Mouse (Mus musculus): Measurements from ENCODE around the gene Upf2.
A peak's percentile ranks its signal among the peaks of the same experiment; 100 is the strongest.
"Not testable (repeated sequence)": the region's sequence is repeated elsewhere in the genome, so short reads cannot be mapped to it uniquely, and the experiment has no call there.

Gene Upf2

DNA sequence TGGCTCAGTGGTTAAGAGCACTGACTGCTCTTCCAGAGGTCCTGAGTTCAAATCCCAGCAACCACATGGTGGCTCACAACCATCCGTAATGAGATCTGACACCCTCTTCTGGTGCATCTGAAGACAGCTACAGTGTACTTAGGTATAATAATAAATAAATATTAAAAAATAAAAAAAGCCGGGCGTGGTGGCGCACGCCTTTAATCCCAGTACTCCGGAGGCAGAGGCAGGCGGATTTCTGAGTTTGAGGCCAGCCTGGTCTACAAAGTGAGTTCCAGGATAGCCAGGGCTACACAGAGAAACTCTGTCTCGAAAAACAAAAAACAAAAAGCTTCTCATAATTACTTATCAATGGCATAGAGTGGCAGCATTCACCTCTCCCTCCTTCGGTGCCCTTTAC, 1.4 kb upstream of the Upf2 start:
- DNase-seq (ENCODE audit: low spot score) = not testable (repeated sequence)

DNA sequence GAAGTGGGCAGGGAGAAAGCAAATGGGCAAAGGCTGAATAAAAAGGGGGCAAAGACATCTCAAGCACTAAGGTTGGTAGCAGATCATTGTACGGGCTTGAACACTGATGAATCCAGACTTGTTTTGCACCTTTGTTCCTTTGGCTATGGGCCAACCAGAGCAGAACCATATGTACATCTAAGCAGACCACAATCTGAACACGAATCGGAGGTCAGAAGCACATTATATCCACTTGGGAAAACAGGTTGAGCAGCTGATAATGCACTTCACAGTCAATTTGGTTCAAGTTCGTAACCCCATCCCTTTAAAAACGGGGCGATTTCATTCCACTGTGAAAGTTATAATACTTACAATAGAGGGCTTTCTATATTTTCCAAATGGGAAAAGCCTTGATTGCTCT, 964 bp upstream of the Upf2 start:
- peak; percentile 25 for DNase-seq (ENCODE audit: low spot score)

DNA sequence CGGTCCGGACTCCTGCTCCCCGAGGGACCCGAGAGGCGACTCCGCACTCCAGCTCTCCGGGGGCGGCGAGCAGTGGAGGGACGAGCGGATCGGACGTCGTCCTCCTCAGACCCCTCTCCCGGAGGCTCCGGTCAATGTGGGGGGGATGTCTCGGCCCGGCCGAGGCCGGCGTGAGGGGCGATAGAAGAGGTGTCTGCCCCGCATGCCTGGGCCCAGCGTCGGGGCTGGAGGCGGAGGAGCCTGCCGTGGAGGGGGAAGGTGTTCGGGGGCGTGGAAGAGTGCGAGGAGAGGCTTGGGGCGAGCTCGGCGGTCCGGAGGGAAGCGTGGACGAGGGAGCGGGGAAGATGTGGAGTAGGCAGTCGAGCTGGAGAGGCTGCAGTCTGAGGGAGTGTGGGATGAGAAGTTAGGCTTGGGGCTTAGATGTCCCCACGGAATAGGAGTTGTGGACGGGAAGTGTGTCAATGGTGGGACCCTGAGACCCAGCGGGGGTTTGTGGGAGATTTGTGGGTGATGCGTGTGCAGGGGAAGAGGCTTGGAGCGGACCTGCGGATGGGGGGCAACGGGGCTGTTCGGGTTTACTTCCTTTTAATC, 447 bp downstream of the Upf2 start:
- peak; percentile 17 for DNase-seq (ENCODE audit: low spot score)

DNA sequence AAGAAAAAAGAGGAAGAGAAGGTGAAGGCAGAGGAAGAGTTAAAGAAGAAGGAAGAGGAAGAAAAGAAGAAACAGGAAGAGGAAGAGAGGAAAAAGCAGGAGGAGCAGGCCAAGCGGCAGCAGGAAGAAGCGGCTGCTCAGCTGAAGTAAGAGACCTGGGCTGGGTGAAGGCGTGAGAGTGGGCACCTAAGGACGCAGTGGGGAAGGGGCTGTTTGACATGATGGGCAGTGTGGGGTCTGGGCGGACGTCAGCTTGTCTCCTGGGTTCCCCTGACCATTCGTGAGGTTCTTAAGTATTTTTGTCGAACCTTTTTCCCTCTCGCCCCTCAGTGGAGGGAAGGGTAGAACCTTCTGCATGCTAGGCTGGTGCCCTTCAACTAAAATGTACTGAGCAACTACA, 6.4 kb downstream of the Upf2 start:
- DNase-seq (ENCODE audit: low spot score) = no peak

DNA sequence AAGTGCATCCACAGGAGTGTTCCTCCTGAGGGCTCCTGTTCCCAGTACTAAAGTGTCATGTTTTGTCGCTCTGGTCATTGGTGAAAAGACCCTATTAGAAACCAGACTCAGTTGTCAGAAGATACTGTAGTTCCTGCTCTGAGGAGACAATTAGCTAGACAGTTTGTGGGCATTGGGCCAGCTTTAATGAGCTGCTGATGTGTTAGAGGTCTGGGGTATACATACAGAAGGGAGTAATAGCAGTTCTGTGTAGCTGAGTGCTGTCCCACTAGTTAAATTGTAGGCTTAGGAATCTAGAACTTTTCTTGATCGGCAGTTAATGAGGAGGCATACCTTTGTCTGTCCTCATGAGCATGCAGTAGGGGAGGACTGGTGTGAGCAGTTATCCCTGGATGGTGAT, 11.0 kb downstream of the Upf2 start:
- no peak for DNase-seq (ENCODE audit: low spot score)

DNA sequence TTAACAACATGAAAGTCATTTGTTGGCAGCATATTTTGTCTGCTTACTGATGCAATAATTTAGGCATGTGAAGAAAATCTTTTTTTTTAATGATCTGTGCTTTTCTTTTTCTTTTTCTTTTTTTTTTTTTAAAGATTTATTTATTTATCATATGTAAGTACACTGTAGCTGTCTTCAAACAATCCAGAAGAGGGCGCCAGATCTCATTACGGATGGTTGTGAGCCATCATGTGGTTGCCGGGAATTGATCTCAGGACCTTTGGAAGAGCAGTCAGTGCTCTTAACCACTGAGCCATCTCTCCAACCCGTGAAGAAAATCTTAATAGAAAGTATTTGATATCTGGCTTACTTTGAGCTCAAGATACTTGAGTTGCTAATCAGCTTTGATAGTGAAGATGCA, 12.5 kb downstream of the Upf2 start:
- not testable (repeated sequence) for DNase-seq (ENCODE audit: low spot score)

DNA sequence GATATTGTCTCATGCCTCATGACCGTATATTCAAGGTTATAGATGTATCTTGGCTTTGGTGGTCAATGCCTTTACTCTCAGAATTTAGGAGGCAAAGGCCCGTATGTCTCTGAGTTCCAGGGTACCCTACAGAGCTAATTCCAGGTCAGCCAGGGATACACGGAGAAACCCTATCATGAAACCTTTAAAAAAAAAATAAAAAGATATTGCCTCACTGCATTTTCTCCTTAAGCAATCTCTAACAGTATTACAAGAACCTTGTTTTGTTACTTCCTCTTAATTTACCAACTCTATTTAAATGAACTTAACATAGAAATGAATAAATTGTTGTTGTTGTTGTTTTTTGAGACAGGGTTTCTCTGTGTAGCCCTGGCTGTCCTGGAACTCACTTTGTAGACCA, 14.7 kb downstream of the Upf2 start:
- DNase-seq (ENCODE audit: low spot score) = no peak

DNA sequence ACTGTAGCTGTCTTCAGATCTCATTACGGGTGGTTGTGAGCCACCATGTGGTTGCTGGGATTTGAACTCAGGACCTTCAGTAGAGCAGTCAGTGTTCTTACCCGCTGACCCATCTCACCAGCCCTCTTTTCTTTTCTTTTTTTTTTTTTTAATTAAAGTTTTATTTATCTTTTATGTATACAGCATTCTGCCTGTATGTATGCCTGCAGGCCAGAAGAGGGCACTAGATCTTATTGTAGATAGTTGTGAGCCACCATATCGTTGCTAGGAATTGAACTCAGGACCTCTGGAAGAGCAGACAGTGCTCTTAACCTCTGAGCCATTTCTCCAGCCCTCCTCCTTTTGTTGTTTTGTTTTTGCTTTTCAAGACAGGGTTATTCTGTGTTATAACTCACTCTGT, 19.4 kb downstream of the Upf2 start:
- not testable (repeated sequence) for DNase-seq (ENCODE audit: low spot score)

DNA sequence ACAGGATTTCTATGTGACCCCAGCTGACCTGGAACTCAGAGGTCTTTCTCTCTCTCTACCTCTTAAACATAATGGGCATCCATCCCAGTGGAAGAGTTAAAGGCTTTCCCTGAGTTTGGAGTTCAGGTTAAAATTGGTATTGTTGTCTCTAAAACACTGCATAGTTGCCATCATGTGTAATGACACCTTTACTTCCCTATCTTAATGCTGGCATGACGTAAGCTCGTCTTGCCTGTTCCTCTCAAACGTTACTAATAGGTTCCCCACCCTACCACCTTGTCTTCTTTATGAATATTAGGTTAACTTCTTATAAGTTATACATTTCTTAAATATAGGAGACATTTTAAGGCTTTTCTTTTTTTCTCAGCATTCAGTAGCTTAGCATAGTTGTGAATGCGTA, 26.3 kb downstream of the Upf2 start:
- DNase-seq (ENCODE audit: low spot score) = no peak

DNA sequence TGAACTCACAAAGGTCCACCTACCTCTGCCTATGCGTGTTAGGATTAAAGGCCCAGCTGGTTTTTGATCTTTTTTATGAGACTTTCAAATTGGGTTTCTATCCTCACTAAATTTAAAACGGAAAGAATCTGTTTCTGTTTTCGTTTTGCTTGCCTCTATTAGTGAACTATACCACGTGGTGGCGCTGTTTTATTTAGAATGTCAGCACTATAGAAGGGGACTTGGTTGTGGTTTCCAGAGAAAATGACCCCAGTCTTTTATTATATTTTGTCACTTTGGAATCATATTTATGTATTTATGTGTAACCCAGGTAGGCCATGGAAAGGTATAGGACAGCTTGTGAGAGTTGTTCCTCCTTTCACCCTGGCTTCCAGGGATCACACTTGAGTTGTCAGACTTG, 44.3 kb downstream of the Upf2 start:
- DNase-seq (ENCODE audit: low spot score) = peak; percentile 62

DNA sequence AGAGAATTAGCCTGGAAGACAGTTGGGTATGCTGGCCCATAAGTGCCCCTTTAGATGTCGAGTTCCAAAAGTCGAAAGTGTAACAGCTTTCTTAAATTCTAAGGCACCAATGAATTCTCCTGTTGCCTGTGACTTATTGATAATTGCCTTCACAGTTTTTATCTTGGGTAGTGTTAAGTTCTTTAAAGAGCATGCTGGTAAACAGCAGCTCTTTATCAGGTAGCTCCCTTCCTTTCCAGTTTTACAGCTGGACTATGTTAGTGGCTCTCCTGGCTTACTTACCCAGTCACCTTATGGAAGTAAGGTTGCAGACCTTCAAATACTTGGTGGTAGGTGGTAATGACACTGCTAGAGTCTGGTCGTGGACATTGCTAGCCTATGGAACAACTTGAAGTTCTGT, 52.7 kb downstream of the Upf2 start:
- DNase-seq (ENCODE audit: low spot score) = no peak

DNA sequence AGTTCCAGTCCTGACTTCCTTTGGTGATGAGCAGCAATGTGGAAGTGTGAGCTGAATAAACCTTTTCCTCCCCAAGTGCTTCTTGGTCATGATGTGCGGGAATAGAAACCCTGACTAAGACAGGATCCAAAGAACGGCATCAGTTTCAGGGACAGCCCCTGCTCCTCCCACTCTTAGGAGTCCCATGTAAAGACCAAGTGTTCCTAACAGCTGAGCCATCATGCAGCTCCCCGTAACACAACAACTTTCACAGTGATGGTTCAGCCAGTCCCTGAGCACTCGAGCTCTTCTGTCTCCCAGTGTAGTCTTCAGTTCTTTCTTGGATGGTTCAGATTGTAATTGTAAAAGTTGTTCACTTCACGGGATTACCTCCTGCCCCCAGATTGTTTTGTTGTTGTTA, 63.3 kb downstream of the Upf2 start:
- DNase-seq (ENCODE audit: low spot score) = no peak

DNA sequence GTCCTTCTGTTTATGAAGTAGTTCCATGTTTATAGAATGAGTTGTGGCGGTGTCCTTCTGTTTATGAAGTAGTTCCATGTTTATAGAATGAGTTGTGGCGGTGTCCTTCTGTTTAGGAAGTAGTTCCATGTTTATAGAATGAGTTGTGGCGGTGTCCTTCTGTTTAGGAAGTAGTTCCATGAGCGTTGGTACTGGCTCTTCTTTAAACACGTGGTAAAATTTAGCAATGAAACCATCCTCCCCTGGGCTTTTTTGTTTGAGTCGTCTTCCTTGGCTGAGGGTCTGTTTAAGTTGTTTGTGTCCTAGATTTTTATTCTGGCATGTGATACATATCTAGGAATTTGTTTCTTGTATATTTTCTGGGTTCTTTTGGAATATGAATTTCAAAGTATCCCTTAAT, 63.9 kb downstream of the Upf2 start:
- DNase-seq (ENCODE audit: low spot score) = not testable (repeated sequence)

DNA sequence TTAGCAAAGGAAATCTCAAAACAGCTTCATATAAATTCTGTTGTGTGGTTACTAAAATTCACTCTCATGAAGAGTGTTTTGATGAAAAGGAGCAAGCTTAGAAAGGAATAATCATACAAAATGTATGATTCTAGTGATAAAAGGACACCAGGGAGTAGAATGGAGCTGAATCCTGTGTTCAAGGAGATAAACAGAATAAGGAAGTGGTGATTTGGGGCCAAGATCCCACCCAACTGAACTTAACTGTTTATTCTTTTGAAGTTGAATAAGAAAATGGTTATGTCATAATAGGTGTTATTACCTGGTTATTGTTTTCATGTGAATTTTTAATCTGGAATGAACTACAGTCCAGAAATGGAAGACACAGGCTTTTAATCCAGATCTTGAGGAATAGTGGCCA, 69.3 kb downstream of the Upf2 start:
- DNase-seq (ENCODE audit: low spot score) = no peak

DNA sequence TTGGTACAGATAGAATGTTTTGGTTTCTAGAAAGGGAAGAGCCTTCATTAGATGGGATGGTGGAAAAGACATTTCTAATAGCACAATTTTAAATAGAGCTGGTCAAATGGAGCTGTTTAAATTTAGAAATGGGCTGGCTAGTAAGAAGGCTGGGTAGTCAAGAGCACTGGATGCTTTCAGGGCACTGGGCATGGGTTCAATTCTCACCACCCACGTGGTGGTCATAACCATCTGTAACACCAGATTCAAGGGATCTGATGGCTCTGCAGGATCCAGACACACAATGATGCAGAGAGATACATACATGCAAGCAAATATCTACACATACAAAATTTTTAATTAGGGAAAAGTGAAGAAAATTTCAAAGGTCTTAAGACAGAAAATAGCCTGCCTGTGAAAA, 91.4 kb downstream of the Upf2 start:
- peak; percentile 12 for DNase-seq (ENCODE audit: low spot score)

DNA sequence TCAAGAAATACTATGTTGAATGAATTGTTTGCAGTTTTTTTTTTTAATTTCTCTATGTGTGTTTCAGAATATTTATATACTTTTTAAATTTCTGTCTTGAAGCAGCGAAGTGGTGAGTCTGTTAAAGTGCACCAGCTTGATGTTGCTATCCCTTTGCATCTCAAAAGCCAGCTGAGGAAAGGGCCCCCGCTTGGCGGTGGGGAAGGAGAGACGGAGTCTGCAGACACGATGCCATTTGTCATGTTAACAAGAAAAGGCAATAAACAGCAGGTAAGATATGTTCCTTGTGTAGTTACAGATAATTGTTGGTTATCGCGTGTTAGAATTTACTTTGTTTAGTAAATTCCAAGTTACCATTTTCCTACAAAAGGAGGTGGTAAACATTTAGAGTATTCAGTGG, 95.5 kb downstream of the Upf2 start:
- DNase-seq (ENCODE audit: low spot score) = no peak

DNA sequence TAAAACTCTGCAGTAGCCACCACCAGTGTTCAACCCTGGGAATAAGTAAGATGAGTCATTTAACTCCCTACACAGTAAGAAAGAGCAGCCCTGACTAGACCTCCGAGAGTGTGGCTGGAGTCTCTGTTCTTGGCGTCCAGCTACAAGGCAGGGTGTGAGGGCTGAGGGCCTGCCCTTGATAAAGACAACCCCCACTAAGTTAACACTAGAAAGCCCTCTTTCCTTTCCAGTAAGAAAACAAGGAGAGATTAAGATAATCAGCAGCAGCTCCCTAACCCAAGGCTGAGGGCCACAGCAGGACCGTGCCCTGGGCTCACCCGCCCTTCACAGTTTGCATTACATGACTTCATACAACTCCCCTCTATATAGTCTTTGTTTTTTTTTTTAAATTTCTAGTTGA, 97.3 kb downstream of the Upf2 start:
- DNase-seq (ENCODE audit: low spot score) = no peak

DNA sequence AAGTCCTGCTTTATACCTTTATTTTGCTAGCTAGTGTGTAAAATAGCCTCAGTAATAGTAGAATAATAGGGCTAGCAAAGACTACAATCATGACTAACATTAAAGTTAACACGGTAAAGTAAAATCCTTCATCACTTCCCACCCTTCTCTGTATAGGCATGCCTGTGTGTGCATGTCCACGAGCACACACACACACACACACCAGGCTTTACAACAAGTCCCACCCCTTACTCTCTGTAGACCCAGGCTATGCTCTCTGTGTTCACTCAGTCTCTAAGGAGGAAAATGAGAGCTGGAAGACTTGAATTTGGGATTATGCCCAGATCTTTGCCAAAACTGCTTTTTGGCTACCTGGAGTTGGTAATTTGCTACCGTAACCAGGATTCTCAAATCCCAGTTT, 97.7 kb downstream of the Upf2 start:
- no peak for DNase-seq (ENCODE audit: low spot score)

DNA sequence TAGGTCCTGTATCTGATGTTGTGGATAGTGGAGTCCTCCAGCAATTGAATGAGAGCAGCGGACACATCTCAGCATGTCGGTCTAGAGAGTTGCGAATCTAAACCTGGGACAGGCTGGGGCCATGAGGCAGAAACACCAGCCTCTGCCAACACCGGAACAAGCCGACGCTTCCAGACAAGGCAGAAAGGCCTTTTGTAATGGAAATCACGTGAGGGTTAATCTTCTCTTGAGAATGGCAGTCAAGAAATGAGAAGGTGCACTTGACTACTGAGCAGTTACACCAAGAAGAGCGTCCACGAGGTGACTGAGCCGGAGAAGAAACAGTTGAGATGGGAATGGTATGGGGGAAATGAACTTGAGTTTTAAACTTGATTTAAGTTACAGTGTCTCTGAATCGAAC, 104.2 kb downstream of the Upf2 start:
- DNase-seq (ENCODE audit: low spot score) = no peak

DNA sequence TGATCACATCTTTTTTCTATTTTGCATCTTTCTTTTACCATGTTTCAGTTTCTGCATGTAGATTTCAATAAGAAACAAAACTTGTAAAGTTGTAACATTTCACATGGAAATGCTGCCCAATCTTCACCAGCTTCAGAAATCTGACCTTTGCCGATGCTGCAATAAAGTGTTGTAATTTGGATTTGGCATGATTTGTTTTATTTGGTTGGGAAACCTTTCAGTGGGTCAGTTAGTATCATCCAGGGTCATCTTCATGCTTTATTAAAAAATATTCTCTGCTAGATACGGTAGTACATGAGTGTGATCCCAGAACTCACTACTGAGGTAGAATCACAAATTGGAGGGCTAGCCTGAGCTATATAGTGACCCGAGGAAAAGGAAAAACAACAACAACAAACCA, 105.2 kb downstream of the Upf2 start:
- DNase-seq (ENCODE audit: low spot score) = no peak

DNA sequence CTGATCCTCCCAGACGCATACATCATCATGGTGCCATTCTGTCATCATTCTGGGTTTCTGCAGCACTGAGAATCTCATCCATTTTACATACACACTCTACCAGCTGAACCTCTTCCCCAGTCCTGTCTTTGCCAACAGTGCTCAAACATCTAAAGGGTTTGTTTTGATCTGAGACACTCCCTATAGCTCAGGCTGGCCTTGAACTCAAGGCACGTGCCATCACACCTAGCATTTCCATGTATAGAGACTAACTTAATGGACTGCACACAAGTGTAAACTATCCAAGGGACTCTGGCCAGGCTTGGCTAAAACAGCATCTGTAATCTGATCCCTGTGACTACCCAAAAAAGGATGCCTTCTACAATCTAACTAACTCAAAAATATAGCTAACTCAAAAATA, 108.0 kb downstream of the Upf2 start:
- no peak for DNase-seq (ENCODE audit: low spot score)

DNA sequence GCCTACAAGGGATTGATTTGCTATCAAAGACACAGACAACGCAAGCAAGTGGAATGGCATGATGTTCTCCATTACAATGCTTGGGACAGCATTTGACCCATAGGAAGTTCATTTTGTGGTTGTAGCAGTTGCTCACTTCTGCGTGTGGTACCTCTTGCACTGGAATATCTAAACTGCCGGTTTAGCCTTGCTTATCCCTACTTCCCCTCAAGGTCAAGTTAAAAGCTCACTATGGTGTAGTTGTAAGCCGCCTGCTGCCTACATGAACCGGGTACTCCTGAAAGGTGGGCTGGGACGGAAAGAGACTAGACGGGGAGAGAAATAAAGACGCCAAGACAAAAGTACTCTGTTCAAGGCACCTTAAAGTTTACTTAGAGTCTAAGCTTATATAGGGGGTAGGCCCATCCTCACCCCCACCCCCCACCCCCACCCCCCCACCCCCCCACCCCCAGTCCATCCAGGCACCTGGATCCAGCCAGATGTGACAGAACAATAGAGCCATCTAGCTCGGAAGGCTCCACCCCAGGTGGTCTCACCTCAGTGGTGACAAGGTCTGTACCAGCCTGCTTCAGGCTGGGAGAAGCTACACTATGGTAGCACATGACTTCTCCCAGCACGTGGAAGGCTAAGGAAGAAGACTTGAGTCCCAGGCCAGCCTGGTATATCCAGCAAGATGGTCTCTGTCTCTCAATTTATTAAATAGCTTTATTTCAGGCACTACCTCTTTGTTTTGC, 109.0 kb downstream of the Upf2 start:
- DNase-seq (ENCODE audit: low spot score) = no peak

DNA sequence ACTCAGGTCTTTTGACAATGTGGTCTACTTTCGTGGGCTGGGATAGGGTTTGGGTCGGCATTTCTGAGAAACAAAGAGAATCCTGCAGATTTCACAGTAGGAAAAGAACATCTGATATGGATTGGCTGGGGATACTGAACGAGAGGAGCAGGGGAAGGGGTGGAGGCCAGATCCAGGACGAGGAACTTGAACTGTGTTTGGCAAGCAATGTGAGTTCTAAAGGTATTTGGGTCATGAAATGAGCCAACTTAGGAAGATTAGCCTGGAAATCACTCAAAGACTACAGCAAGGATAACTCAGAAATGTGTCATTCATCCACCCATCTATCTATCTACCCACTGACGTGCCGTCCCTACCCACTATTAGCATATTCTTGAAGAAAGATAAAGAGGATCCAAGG, 116.1 kb downstream of the Upf2 start:
- DNase-seq (ENCODE audit: low spot score) = no peak

DNA sequence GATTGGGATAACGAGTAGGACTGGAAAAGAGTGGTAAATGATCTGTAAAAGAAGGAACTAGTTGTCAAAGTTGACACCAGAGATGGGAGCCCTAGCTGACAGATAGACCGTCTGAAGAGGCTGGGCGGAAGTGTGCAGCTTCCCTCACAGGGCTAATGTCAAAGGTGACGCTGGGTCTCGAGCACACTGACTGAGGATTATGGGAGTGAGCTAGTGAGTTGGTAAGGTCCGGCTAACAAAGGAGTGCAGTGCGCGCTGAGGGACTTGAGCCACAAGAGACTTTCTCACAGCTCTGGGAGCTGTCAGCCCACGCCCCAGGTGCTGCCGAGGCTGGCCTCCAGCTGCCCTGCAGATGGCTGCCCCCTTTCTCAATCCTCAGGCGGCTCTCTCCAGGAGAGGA, 119.7 kb downstream of the Upf2 start:
- DNase-seq (ENCODE audit: low spot score) = no peak

All from layer of hippocampus, adult 11-12 months (tissue).